Mouse (Mus musculus): Measurements from ENCODE around the gene Nell2.
"Not testable (repeated sequence)": the region's sequence is repeated elsewhere in the genome, so short reads cannot be mapped to it uniquely, and the experiment has no call there.

The Nell2 gene

DNA sequence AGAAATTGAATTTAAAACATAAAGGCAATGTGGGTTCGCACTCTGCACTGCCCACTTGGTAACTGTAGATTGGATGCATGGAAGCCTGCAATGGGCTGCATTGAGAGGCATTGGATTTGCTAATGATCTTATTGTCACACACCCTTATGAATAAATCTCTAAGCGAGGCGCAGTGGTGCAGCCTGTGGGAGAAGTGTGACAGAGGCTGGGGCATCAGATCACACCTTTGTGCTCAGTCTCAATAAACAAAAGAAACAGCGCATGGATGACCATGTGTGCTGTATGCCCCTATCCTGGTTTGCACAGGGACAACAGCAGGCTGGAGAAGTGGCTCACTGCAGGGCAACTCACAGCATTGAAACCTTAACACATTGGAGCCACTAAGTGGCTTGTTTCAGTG lies 250.4 kb downstream of the Nell2 start:
- in situ Hi-C loops (cut with MboI; ENCODE audit: low pct_unique_long_range_greater_than_20kb in 1 of 2, low sequenced_read_pairs in 2 of 2, unreplicated experiment in 1 of 2), result no loop called here

DNA sequence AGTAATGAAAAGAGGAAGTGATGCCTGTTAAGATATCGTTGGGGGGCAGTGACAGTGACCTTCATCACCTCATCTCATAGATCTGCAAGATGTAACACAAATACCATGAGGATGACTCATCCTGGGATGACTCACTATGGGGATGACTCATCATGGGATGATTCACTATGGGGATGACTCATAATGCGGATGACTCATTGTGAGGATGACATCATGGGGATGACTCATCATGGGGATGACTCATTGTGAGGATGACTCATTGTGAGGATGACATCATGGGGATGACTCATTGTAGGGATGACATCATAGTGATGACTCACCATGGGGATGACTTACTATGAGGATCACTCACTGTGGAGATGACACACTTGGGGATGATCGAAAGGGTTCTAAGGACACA lies 251.8 kb downstream of the Nell2 start:
- in situ Hi-C loops (cut with MboI; ENCODE audit: low pct_unique_long_range_greater_than_20kb in 1 of 2, low sequenced_read_pairs in 2 of 2, unreplicated experiment in 1 of 2), result no loop called here

DNA sequence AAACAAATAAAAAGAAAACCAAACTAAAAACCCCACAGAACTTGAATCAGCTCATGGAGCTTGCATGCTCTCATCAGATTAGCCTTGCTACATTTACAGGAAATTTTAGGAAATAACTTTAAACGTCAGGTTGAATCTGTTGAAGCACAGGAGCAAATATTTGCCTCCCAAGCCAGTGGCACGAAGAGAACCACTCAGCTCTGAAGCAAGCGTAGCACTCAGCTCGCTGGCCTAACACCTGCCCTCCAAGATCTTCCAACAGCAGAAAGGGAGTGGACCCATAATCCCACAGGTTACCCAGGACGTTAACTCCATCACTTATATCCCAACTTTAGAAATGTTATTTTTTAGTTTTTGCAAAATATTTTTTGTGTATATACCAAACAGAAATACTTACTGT lies 252.8 kb downstream of the Nell2 start:
- in situ Hi-C loops (cut with MboI; ENCODE audit: low pct_unique_long_range_greater_than_20kb in 1 of 2, low sequenced_read_pairs in 2 of 2, unreplicated experiment in 1 of 2), result no loop called here

DNA sequence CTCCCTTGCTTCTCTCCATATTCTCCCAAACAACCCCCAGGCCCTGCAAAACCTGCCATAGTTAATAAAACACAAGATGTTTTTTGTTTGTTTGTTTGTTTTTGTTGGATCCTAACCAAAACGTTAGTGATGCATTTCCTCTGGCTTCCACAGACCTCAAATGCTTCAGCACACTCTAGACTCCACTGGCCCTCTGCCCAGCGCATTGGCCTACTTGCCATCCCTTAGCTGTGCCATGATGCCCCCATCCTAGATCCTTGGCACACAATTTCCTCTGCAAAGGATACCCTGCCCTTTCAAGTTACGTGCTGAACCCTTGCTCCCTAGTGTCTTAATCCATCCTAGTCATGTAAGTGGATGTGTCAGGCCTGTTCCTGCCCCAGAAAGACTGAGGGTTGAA lies 255.1 kb downstream of the Nell2 start:
- in situ Hi-C loops (cut with MboI; ENCODE audit: low pct_unique_long_range_greater_than_20kb in 1 of 2, low sequenced_read_pairs in 2 of 2, unreplicated experiment in 1 of 2), result no loop called here

DNA sequence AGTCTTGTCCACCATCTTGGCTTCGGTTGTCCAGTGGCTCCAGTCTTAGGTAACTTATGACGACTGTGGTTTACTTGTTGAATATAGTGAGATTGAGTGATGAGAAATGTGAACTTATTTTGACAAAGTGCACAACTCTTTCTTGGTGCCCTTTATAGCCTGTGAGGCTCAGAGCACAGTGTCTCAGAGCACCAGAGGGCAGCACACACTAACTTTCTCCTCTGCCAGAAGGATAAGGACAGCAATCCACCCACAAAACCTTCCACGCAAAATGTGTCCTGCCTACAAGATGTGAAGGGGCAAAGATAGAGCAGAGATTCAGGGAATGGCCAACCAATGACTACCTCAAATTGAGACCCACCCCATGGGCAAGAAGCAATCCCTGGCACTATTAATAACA lies 256.2 kb downstream of the Nell2 start:
- in situ Hi-C loops (cut with MboI; ENCODE audit: low pct_unique_long_range_greater_than_20kb in 1 of 2, low sequenced_read_pairs in 2 of 2, unreplicated experiment in 1 of 2), result no loop called here

DNA sequence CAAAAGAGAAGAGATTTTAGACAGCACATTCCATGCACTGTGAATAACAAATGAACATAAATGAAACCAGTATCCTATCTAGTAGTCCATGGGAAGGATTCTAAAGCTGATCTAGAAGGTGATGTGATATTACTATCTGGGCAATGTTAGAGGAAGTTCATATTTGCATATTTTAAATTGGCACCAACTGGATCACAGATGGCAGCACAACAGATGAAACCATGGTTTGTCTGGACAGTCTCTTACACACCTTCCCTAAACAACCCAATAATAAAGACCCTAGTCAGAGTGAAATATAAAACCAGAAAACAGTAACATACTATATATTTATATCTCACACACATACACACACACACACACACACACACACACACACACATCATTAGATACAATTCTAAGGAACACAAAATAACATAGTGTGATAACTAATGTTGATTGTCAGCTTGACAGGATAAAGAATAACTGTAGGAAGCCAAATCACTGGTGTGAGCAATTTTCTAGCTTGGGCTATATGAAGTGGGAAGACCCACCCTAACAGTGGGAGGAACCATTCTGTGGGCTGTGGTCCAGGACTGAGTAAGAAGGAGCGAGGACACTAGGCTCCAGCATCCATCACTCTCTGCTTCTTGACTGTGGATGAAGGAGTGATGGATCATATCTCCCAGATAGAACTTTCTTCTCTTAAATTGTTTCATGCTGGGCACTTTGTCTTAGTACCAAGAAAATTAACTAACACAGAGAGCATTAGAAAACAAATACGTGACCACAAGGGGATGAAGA lies 268.5 kb downstream of the Nell2 start:
- in situ Hi-C loops (cut with MboI; ENCODE audit: low pct_unique_long_range_greater_than_20kb in 1 of 2, low sequenced_read_pairs in 2 of 2, unreplicated experiment in 1 of 2), result no loop called here

DNA sequence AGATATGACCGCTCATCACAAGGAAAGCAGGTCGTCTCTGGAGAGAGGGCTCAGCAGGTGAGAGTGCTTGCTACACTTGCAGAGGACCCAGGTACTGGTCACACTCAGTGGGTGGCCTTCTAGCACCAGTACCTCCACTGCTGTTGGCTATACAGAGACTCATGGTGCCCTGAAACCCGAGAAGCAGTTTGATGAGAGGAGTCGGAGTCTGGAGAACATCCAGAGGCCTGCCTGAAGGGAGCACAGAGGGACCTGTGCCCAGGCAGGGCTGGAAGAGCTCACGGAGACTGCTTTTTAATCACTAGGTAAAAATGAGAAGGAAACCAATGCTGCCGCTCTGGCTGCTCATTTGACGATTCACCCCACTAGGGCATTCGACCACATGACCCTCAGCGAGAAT lies 271.2 kb downstream of the Nell2 start:
- in situ Hi-C loops (cut with MboI; ENCODE audit: low pct_unique_long_range_greater_than_20kb in 1 of 2, low sequenced_read_pairs in 2 of 2, unreplicated experiment in 1 of 2), result no loop called here

DNA sequence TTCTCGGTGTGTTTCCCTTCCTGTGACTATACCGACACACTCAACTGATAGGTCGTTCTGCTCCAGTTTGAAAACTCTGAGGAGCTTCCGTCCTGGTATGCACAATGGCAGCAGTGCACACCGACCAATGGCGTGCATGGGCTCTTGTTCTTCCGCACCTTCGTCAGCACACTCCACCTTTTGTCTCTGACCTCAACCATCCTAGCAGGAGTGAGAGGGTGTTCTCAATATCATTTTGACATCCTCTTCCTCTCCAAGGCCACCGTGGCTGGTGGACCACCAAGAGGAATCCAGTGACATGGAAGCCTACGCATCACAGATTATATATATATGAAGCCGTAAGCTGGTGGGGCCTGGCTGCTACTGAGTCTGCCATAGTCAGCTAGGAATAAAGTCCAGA lies 282.8 kb downstream of the Nell2 start:
- in situ Hi-C loops (cut with MboI; ENCODE audit: low pct_unique_long_range_greater_than_20kb in 1 of 2, low sequenced_read_pairs in 2 of 2, unreplicated experiment in 1 of 2), result no loop called here

DNA sequence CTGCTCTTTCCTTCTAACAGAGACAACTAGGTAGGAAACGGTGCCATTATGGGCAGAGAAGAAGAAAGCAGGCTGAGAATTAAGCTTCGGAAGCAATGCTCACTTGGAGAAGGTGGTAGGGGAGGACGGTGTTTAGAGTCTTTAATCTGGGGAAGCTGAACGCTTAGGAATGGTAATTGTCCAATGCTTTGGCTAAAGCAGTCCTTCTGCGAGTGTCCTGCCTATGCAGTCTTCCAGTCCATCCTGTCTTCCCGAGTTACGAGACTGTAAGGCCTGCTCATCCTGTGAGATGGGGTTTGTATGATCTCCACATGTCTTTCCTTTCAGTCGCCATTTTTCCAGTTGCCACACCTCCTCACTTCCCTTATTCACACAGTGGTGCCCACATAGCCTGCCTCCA lies 284.5 kb downstream of the Nell2 start:
- in situ Hi-C loops (cut with MboI; ENCODE audit: low pct_unique_long_range_greater_than_20kb in 1 of 2, low sequenced_read_pairs in 2 of 2, unreplicated experiment in 1 of 2), result no loop called here

DNA sequence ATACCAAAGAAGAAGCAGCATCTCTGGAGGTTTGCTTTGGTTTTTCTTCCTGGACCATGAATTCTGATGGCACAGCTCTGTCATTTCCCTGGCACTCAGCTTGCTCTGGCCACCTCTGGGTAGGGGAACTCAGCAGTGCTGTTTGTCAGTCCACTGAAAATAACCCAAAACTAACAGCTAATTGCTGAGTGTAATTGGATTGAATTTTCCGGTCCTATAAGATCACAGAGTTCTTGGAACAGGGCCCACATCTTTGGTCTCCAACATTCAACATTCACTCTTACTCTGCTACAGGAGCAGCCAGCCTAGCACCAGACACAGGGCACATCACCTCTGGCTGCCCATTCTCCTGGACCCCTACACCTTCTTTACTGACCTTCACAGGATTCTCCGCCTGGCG lies 287.2 kb downstream of the Nell2 start:
- in situ Hi-C loops (cut with MboI; ENCODE audit: low pct_unique_long_range_greater_than_20kb in 1 of 2, low sequenced_read_pairs in 2 of 2, unreplicated experiment in 1 of 2), result no loop called here

DNA sequence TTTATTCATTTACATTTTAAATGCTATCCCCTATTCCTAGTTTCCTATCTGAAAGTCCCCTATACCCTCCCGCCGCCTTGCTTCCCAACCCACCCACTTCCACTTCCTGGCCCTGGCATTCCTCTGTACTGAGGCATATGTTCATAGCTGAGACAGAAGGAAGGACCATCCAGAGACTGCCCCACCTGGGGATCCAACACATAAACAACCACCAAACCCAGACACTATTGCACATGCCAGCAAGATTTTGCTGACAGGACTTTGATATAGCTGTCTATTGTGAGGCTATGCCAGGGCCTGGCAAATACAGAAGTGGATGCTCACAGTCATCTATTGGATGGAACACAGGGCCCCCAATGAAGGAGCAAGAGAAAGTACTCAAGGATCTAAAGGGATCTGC lies 291.3 kb downstream of the Nell2 start:
- in situ Hi-C loops (cut with MboI; ENCODE audit: low pct_unique_long_range_greater_than_20kb in 1 of 2, low sequenced_read_pairs in 2 of 2, unreplicated experiment in 1 of 2), result not testable (repeated sequence)

DNA sequence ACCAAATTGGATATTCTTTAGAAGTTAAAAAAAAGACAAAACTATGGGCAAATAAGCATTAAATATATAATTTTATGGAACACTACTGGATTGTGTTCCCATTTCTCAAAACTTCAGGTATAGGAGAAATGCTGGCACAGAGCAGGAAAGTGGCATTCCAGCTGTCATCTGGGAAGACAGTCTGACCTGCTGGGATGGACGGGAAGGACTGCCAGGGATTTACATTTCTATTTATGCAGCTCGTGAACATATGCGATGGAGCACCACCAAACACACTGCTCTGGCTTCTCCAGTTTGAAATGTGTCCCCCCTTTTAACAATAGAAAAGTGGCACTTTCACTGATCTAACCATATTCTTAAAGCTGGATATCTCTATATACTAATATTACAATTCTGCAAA lies 291.9 kb downstream of the Nell2 start:
- in situ Hi-C loops (cut with MboI; ENCODE audit: low pct_unique_long_range_greater_than_20kb in 1 of 2, low sequenced_read_pairs in 2 of 2, unreplicated experiment in 1 of 2), result no loop called here

DNA sequence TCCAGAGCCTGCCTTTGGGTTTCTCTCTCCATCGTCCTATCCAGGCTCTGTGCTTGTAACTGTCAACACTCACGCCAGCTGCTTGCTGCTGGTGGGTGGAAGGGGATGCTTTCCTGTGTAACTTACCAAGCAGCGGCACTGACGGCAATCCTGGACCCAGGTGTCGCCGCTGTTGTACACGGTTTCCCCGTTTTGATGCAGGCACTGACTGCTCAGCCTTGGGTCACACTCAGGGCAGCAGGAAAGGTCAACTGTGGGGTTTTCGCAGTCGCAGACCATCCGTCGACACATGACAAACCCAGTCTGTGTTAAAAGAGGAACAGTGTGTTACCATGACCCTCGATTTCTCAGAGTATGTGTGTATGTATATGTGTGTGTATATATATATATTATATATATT lies 297.2 kb downstream of the Nell2 start:
- in situ Hi-C loops (cut with MboI; ENCODE audit: low pct_unique_long_range_greater_than_20kb in 1 of 2, low sequenced_read_pairs in 2 of 2, unreplicated experiment in 1 of 2), result no loop called here

DNA sequence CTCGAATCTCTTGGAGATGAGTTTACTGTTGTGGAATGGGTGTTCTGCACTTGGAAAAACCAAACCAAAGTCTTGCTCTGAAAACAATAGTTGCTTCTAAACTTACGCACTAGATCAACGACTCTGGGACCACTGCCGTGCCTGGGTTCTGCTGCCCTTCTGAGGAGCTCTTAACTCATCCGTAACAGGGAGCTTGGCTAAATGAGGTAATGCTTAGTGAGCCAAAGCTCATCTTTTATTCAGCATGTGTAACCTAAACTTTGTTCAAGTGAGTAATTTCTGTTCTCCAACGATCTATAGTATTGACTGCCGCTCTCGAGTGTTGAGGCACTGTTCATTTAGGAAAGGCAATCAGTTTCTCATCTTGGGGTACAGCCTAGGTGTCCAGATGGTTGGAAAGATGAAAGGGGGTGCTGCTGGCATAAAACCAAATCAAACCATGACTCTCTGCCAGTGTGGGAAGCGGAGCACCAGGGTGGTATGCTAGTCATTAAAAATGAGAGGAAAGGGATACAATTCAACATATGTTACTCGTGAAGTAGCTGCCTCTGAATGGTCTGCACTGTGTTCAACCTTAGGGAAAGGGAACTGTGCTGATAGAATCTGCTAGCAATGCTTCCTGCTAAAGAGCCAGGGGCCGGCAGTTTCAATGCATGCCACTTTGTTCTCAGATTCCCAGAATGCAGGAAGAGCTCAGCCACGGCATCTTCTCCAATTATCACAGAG lies 311.6 kb downstream of the Nell2 start:
- in situ Hi-C loops (cut with MboI; ENCODE audit: low pct_unique_long_range_greater_than_20kb in 1 of 2, low sequenced_read_pairs in 2 of 2, unreplicated experiment in 1 of 2), result loop anchor here in 1 of 2 experiments (25.0 kb wide), 1 partner anchor 455 kb away; no protein-coding TSS in a partner anchor

DNA sequence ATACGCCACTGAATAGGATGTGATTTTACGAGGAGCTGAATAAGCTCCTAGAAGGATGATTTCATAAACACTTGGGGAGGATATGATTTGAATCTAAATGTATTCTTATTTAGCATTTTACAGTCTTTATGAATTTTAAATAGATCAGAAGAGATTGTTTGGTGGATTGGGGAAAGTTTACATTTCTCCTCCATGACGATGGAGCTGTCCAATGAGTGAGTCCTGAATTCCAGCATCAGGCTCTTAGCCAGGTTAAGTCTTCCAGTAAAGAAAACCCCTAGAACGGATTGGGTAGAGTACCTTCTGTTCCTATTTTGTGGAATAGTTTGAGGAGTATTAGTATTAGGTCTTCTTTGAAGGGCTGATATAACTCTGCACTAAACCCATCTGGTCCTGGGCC lies 317.8 kb downstream of the Nell2 start:
- in situ Hi-C loops (cut with MboI; ENCODE audit: low pct_unique_long_range_greater_than_20kb in 1 of 2, low sequenced_read_pairs in 2 of 2, unreplicated experiment in 1 of 2), result loop anchor here in 1 of 2 experiments (25.0 kb wide), 1 partner anchor 448 kb away; no protein-coding TSS in a partner anchor

DNA sequence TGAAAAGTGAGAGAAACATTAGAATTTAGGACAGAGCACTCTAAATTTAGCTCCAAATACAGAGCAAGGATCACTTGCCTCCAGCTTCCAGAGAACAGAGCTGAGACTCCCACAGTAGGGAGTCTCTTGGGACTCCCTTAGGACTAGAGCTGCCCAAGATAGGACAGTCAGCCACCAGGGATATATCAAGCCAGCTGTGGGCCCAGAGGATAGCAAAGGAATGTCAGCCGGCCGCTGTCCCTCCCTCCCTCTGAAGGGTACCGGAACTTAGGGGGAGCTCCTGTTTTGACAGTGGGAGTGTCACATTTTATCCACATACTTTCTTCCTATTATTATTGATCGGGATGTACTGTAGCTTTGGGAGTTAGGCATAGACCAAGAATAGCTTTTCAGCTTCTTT lies 319.2 kb downstream of the Nell2 start:
- in situ Hi-C loops (cut with MboI; ENCODE audit: low pct_unique_long_range_greater_than_20kb in 1 of 2, low sequenced_read_pairs in 2 of 2, unreplicated experiment in 1 of 2), result loop anchor here in 1 of 2 experiments (25.0 kb wide), 1 partner anchor 447 kb away; no protein-coding TSS in a partner anchor

DNA sequence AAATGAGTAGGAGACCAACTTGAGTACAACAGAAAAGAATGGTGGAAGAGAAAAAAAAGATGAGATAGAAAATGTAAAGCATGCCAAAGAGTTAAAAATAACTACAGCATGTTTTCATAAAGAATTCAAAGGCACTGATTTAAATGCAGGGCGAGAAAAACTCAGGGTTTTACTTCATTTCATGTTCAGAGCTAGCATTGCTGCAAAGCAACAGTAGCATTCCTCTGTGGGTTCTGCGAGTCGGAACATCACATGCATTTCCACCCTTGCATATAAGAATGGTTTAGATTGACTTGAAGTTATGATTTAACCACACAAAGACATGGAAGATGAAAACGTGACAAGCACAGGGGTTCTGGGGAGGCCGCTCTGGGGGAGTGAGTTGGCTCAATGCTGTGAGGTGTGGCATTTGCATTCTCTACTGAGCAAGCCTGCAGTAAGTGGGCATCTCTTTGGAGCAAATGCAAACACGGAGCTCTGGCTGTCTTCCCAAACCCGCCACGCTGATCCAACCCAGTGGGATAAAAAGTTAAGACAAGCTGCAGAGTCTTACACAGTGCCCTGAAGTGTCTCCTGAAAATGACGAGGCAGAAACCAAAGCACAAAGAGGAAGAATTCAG lies 334.6 kb downstream of the Nell2 start:
- in situ Hi-C loops (cut with MboI; ENCODE audit: low pct_unique_long_range_greater_than_20kb in 1 of 2, low sequenced_read_pairs in 2 of 2, unreplicated experiment in 1 of 2), result no loop called here

DNA sequence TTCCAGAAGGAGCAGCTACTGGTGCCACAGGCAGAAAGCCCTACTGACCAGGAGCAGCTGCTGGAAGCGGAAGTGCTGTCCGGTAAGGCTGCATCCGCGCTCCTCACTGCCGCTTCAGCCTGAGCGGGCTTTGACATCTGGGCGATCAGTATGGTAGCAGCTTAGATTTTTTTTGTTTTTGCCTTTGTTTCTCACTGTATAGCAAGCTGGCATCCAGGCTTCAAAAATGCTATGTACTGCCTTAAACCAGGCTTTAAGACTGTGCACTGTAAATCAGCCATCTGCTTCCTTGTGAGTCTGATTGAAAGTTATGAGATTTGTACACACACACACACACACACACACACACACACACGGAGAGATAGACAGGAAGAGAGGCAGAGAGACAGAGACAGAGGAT lies 335.4 kb downstream of the Nell2 start:
- in situ Hi-C loops (cut with MboI; ENCODE audit: low pct_unique_long_range_greater_than_20kb in 1 of 2, low sequenced_read_pairs in 2 of 2, unreplicated experiment in 1 of 2), result no loop called here

DNA sequence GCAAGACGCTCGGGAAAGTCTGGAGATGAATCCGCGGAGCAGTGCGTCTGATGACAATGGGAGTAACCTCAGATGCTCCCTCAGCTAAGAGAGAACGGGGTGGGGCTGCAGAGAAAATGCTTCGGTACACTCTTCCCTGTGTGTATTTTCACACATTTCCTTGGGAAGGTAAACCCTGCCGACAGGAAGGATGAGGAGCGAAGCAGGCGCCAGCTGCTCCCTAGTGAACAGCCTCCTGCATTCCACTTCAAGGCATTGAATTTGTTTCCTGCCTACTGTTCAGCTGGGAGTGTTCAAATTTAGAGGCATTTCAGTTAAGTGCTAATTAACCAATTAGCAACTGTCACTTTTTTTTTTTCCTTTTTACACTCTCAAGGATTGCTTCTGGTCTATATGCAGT lies 342.1 kb downstream of the Nell2 start:
- in situ Hi-C loops (cut with MboI; ENCODE audit: low pct_unique_long_range_greater_than_20kb in 1 of 2, low sequenced_read_pairs in 2 of 2, unreplicated experiment in 1 of 2), result no loop called here

DNA sequence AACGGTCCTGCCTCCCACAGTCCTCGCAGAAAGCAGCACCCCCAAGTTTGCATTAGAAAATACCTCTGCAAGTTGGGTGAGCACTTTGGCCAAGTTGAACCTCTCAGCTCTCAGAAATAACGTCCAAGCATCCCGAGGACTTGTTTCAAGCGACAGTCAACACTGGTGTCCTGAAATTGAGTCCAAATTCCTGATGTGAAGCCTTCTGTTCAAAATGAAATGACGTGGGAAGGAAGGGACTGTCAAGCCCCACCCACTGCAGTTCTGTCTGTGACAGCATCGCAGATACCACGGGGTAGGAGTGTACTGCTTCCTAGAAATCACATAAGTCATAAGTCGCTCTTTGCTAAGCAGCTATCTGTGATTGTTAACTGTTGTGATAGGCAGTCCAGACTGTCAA lies 342.9 kb downstream of the Nell2 start:
- in situ Hi-C loops (cut with MboI; ENCODE audit: low pct_unique_long_range_greater_than_20kb in 1 of 2, low sequenced_read_pairs in 2 of 2, unreplicated experiment in 1 of 2), result no loop called here
